Mouse (Mus musculus): ENCODE results near the gene Ldhc. TPM values are rescaled to one million over a fixed set of nuclear protein-coding genes. Genes with fewer than 3 reads are reported as not detected.
A peak's percentile ranks its signal among the peaks of the same experiment; 100 is the strongest.
"Not testable (repeated sequence)": the region's sequence is repeated elsewhere in the genome, so short reads cannot be mapped to it uniquely, and the experiment has no call there.

The Ldhc gene
- polyA plus RNA-seq (2015; fragmentation: Nextera tagmentation; extraction: Ambion mirVana): not detected in 2 replicates

DNA sequence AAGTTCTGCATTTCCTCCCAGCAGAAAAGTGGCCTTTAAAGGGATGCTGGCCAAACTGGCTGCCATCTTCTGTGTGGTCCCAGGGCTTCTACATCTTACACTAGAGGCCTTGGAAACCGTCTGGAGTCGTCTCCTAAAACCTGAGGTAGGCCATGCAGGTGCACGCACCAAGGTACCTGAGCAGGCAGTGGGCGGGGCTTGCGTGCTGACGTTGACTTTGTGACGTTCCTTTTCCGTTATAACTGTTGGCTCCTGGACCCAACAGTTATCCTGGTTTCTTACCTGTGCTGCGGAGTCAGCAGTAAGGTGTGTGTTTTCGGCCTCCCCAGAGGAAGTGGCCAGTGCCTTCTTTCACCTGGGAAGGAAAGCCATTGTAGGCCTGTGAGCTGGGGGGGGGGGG, at the start of gene Ldhc:
TSS of gene Ldhc (plus strand) at position 208 of the 400 bp plus-strand sequence.
- H3K9me3 ChIP-seq (replicated peaks; ENCODE audit: control insufficient read depth, low read length): no peaks in the 10 kb centered on the region
- no peak for ATAC-seq (replicated peaks; ENCODE audit: extremely low read depth, insufficient read depth, low FRiP score)
- no peaks in the 10 kb centered on the region for H3K27me3 ChIP-seq (ENCODE audit: control insufficient read depth, insufficient read depth, low read length)
- H3K4me3 ChIP-seq (ENCODE audit: low read length): no peak within 1 kb of the TSS
- peaks cover under 1% of the 10 kb centered on the region; the same call in 1 of the 2 replicates for H3K36me3 ChIP-seq (ENCODE audit: control insufficient read depth, insufficient read depth)
- no peaks in the 10 kb centered on the region for H3K4me1 ChIP-seq (ENCODE audit: control insufficient read depth, insufficient read depth, low read length)
- no peak within 1 kb of the TSS for H3K9ac ChIP-seq (ENCODE audit: low read length)
- no peak within 1 kb of the TSS for H3K27ac ChIP-seq (ENCODE audit: low read length)
- H3K4me2 ChIP-seq (ENCODE audit: low read depth, low read length): no peak within 1 kb of the TSS
- 45% methylated on average over 10 of the region's 10 CpGs for WGBS

- Histone ChIP-seq H3K27ac (ENCODE audit: low read length) (no peak overlapping the region), H3K9ac (ENCODE audit: low read length) (no peak overlapping the region), H3K36me3 (ENCODE audit: control insufficient read depth, insufficient read depth) (peaks cover 61% of the 10 kb centered on the region), H3K4me1 (ENCODE audit: control insufficient read depth, insufficient read depth, low read length) (no peaks in the 10 kb centered on the region), H3K9me3 (replicated peaks; ENCODE audit: control insufficient read depth, low read length) (no peaks in the 10 kb centered on the region), H3K4me2 (ENCODE audit: low read depth, low read length) (no peak overlapping the region), H3K27me3 (ENCODE audit: control insufficient read depth, insufficient read depth, low read length) (no peaks in the 10 kb centered on the region), H3K4me3 (ENCODE audit: low read length) (no peak overlapping the region)
- ATAC-seq (replicated peaks; ENCODE audit: extremely low read depth, insufficient read depth, low FRiP score): no peak
- 81% methylated on average over 4 of the region's 4 CpGs for WGBS
Measured at GRCm38 (mm10) chr7:46814012-46814411, 47.0 kb upstream of the Ldhc start.

DNA sequence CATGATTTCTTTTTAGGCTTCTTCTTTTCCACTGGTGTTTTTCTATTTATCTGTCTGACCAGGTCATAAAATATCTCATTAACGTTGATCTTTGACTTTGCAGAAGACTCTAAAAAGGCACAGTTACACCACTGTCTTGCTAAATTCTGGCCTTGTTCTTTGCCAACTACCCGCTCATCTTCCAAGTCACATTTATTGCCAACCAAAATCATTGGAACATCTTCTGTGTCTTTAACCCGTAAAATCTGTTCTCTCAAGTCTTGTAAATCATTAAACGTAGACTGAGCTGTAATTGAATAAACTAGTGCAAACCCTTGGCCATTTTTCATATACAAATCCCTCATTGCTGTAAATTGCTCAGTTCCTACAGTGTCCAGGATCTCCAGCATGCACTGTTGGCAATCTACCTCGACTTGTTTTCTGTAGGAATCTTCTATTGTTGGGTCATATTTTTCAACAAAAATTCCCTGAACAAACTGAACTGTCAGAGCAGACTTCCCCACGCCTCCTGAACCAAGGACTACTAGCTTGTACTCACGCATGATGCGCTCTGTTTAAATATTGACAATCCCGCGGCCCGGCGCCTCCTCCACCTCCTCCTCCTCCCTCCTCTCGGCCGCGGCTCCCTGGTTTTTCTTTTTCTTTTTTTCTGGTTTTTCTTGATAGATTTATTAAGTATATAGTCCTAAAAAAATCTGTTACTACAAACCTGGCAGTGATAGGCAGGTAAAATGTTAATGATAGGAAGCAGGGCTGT, 39.9 kb upstream of the Ldhc start:
- H3K36me3 ChIP-seq (ENCODE audit: control insufficient read depth, insufficient read depth): peaks cover 49% of the 10 kb centered on the region
- 89% methylated on average over 15 of the region's 15 CpGs for WGBS

DNA sequence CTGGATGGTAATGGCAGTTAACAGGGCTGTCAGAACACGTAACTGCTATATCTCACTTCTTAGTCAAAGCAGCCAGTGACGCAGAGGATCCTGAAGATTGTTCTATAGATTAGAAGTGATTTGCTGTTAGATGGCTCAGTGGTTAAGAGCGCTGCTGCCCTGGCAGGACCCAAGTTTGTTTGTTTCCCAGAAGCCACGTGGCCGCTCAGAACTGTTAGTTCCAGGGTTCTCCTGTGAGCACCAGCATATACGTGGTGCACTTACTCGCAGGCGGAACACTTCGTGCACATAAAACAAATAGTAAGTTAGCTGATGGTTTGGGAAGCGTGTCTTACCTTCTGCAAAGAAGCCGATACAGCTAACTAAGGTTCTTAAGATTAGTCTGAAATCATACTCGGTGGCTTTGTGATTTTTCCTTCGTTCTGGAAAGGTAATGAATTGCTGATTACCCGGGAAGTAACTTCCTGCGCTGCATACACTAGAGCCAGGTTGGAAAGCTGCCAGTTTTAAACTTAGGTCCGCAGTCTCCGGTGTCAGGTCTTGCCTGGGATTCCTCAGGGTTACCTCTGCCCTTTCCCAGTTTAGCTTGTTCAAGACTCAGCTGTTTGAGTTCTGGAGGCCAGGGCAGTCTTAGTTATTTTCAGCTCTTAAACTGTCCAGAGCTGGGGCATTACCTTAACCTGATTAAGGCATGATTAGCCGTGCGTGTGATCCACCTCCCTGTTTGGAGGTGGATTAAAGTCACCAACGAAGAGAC, 33.8 kb upstream of the Ldhc start:
- WGBS: 43% methylated on average over 20 of the region's 20 CpGs
- Histone ChIP-seq H3K4me2 (ENCODE audit: low read depth, low read length) (peak overlapping the region; percentile 25), H3K4me3 (ENCODE audit: low read length) (no peak overlapping the region), H3K9ac (ENCODE audit: low read length) (0 out of 2 replicates have a peak overlapping the region, but pooled peaks have one; percentile 2), H3K4me1 (ENCODE audit: control insufficient read depth, insufficient read depth, low read length) (peaks cover 17% of the 10 kb centered on the region), H3K36me3 (ENCODE audit: control insufficient read depth, insufficient read depth) (peaks cover 15% of the 10 kb centered on the region), H3K9me3 (replicated peaks; ENCODE audit: control insufficient read depth, low read length) (no peaks in the 10 kb centered on the region), H3K27me3 (ENCODE audit: control insufficient read depth, insufficient read depth, low read length) (no peaks in the 10 kb centered on the region), H3K27ac (ENCODE audit: low read length) (no peak overlapping the region)
- no peak for ATAC-seq (replicated peaks; ENCODE audit: extremely low read depth, insufficient read depth, low FRiP score)

More for the DNA sequence above, 39.9 kb upstream of the Ldhc start:
- H3K9me3 ChIP-seq (replicated peaks; ENCODE audit: control insufficient read depth, low read length); ATAC-seq (replicated peaks; ENCODE audit: extremely low read depth, insufficient read depth, low FRiP score); H3K4me1 ChIP-seq (ENCODE audit: control insufficient read depth, insufficient read depth, low read length); H3K4me3 ChIP-seq (ENCODE audit: low read length); H3K9ac ChIP-seq (ENCODE audit: low read length); H3K27ac ChIP-seq (ENCODE audit: low read length); H3K27me3 ChIP-seq (ENCODE audit: control insufficient read depth, insufficient read depth, low read length); H3K4me2 ChIP-seq (ENCODE audit: low read depth, low read length): not testable (repeated sequence)

GRCm38 (mm10) chr7:46827803-46828184, 33.2 kb upstream of the Ldhc start:
- no peak overlapping the region for H3K27ac ChIP-seq (ENCODE audit: low read length)
- H3K4me2 ChIP-seq (ENCODE audit: low read depth, low read length): peak overlapping the region; percentile 25; the same call in 1 of the 2 replicates
- 86% methylated on average over 2 of the region's 2 CpGs for WGBS
- H3K4me3 ChIP-seq (ENCODE audit: low read length): no peak overlapping the region
- no peaks in the 10 kb centered on the region for H3K9me3 ChIP-seq (replicated peaks; ENCODE audit: control insufficient read depth, low read length)
- no peak overlapping the region for H3K9ac ChIP-seq (ENCODE audit: low read length)
- H3K27me3 ChIP-seq (ENCODE audit: control insufficient read depth, insufficient read depth, low read length): no peaks in the 10 kb centered on the region
- peaks cover 9% of the 10 kb centered on the region for H3K36me3 ChIP-seq (ENCODE audit: control insufficient read depth, insufficient read depth)
- peaks cover 17% of the 10 kb centered on the region for H3K4me1 ChIP-seq (ENCODE audit: control insufficient read depth, insufficient read depth, low read length)
- ATAC-seq (replicated peaks; ENCODE audit: extremely low read depth, insufficient read depth, low FRiP score): no peak

DNA sequence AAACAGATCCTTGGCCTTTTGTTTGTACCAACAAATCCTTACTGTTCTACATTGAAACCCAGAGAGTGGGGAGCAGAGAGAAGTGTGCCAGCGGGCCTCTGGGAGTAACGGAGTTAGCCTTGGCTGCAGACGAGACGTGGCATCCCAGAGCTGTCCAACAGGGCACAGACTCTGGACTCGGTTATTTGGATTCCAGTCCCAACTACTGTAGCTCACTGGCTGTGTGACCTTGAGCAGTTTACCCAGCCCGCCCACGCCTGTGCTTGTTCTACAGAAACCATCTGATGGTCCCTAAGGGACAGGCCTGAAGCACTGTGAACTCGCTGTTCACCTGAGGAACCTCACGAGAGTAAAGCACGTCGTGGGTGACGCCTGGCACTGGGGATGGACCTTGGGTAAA, 31.1 kb upstream of the Ldhc start:
- Histone ChIP-seq H3K27ac (ENCODE audit: low read length) (no peak overlapping the region), H3K9me3 (replicated peaks; ENCODE audit: control insufficient read depth, low read length) (no peaks in the 10 kb centered on the region), H3K4me3 (ENCODE audit: low read length) (no peak overlapping the region), H3K36me3 (ENCODE audit: control insufficient read depth, insufficient read depth) (no peaks in the 10 kb centered on the region), H3K9ac (ENCODE audit: low read length) (no peak overlapping the region), H3K27me3 (ENCODE audit: control insufficient read depth, insufficient read depth, low read length) (no peaks in the 10 kb centered on the region), H3K4me2 (ENCODE audit: low read depth, low read length) (no peak overlapping the region), H3K4me1 (ENCODE audit: control insufficient read depth, insufficient read depth, low read length) (peaks cover 23% of the 10 kb centered on the region)
- WGBS: 82% methylated on average over 12 of the region's 12 CpGs
- ATAC-seq (replicated peaks; ENCODE audit: extremely low read depth, insufficient read depth, low FRiP score): no peak

- 28% methylated on average over 13 of the region's 13 CpGs for whole genome bisulfite sequencing
- Histone ChIP-seq H3K4me3 (ENCODE audit: low read length) (no peak overlapping the region), H3K4me1 (ENCODE audit: control insufficient read depth, insufficient read depth, low read length) (peaks cover 23% of the 10 kb centered on the region), H3K27me3 (ENCODE audit: control insufficient read depth, insufficient read depth, low read length) (no peaks in the 10 kb centered on the region), H3K9me3 (replicated peaks; ENCODE audit: control insufficient read depth, low read length) (no peaks in the 10 kb centered on the region), H3K9ac (ENCODE audit: low read length) (no peak overlapping the region), H3K36me3 (ENCODE audit: control insufficient read depth, insufficient read depth) (no peaks in the 10 kb centered on the region), H3K4me2 (ENCODE audit: low read depth, low read length) (no peak overlapping the region), H3K27ac (ENCODE audit: low read length) (peak overlapping the region; percentile 79)
- peak; percentile 24 for ATAC-seq (replicated peaks; ENCODE audit: extremely low read depth, insufficient read depth, low FRiP score)
Measured at GRCm38 (mm10) chr7:46830799-46831590, 30.0 kb upstream of the Ldhc start.

DNA sequence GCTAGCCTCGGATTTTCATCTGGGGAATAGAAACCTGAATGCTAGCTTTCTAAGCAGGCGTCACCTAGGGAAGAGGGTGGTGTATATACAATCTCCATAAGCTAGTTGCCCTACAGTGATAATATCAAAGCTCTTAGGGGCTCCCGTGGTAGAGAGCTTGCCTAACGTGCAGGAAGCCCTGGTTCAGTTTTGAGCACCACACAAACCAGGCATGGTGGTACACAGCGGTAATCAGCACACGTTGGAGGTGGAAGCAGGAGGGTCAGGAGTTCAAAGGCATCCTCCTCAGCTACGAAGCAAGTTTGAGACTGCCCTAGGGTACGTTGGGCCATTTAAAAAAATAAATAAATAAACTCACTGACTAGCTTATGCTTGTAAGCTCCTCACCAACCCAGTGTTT, 29.3 kb upstream of the Ldhc start:
- Histone ChIP-seq H3K4me2 (ENCODE audit: low read depth, low read length) (no peak overlapping the region), H3K27ac (ENCODE audit: low read length) (0 out of 2 replicates have a peak overlapping the region, but pooled peaks have one; percentile 16), H3K27me3 (ENCODE audit: control insufficient read depth, insufficient read depth, low read length) (no peaks in the 10 kb centered on the region), H3K4me3 (ENCODE audit: low read length) (no peak overlapping the region), H3K9me3 (replicated peaks; ENCODE audit: control insufficient read depth, low read length) (no peaks in the 10 kb centered on the region), H3K36me3 (ENCODE audit: control insufficient read depth, insufficient read depth) (no peaks in the 10 kb centered on the region), H3K4me1 (ENCODE audit: control insufficient read depth, insufficient read depth, low read length) (peaks cover 23% of the 10 kb centered on the region), H3K9ac (ENCODE audit: low read length) (no peak overlapping the region)
- ATAC-seq (replicated peaks; ENCODE audit: extremely low read depth, insufficient read depth, low FRiP score): no peak
- WGBS: 66% methylated on average over 8 of the region's 8 CpGs
